Mouse (Mus musculus): ENCODE results near the gene 1700014D04Rik. TPM values are rescaled to one million over a fixed set of nuclear protein-coding genes. Genes with fewer than 3 reads are reported as not detected.

1700014D04Rik gene
- 0.05 and 0.16 TPM in 2 replicates for polyA plus RNA-seq (2012)

GRCm38 (mm10) chr13:59746711-59747110 is at the start of gene 1700014D04Rik:
TSS of gene 1700014D04Rik (minus strand) at chr13:59746752.

GRCm38 (mm10) chr13:59782145-59782544 is 35.6 kb upstream of the 1700014D04Rik start, which contains the start of gene Gm49354:
TSS of gene Gm49354 (minus strand) at chr13:59782245.

GRCm38 (mm10) chr13:59769296-59770163 is 23.0 kb upstream of the 1700014D04Rik start, which contains the start of gene Isca1:
TSS of gene Isca1 (minus strand) at chr13:59769810.

GRCm38 (mm10) chr13:59731652-59732051 is 14.9 kb downstream of the 1700014D04Rik start, which contains the start of gene Spata31d1d:
TSS of gene Spata31d1d (minus strand) at chr13:59731752.

GRCm38 (mm10) chr13:59711984-59712383 is 34.6 kb downstream of the 1700014D04Rik start, which contains the start of gene Spata31d1b:
TSS of gene Spata31d1b (plus strand) at chr13:59712284.

GRCm38 (mm10) chr13:59710230-59710629 is 36.3 kb downstream of the 1700014D04Rik start, which contains the start of gene Spata31d1a:
TSS of gene Spata31d1a (minus strand) at chr13:59710330.

GRCm38 (mm10) chr13:59694008-59694407 is 52.5 kb downstream of the 1700014D04Rik start, which contains the start of gene 4921517D22Rik:
TSS of gene 4921517D22Rik (minus strand) at chr13:59694108.

Other genes with a start within 250 kb of the 1700014D04Rik start
- 4.1 and 4.8 TPM in 2 replicates for gene Agtpbp1, start 161.5 kb downstream of the 1700014D04Rik start, polyA plus RNA-seq (2012)
- gene Naa35, start 161.5 kb downstream of the 1700014D04Rik start, polyA plus RNA-seq (2012): 4.7 and 6.1 TPM in 2 replicates
- gene Golm1, start 70.9 kb downstream of the 1700014D04Rik start, polyA plus RNA-seq (2012): 6.5 and 10.1 TPM in 2 replicates
- gene 4921517D22Rik, start 52.6 kb downstream of the 1700014D04Rik start, polyA plus RNA-seq (2012): not detected in 2 replicates
- gene Spata31d1a, start 36.4 kb downstream of the 1700014D04Rik start, polyA plus RNA-seq (2012): 0.03 TPM in 1 of 2 replicates, not detected in the other
- gene Spata31d1b, start 34.5 kb downstream of the 1700014D04Rik start, polyA plus RNA-seq (2012): not detected in 2 replicates
- gene Spata31d1d, start 15.0 kb downstream of the 1700014D04Rik start, polyA plus RNA-seq (2012): 0.05 and 0.09 TPM in 2 replicates
- gene Isca1, start 23.1 kb upstream of the 1700014D04Rik start, polyA plus RNA-seq (2012): 67.3 and 70.4 TPM in 2 replicates
- gene Gm49354, start 35.5 kb upstream of the 1700014D04Rik start, polyA plus RNA-seq (2012): 52.3 and 96.1 TPM in 2 replicates
- 65.8 and 88.8 TPM in 2 replicates for gene Tut7, start 76.4 kb upstream of the 1700014D04Rik start, polyA plus RNA-seq (2012)